Mouse (Mus musculus) spleen, adult 2 months (tissue): ENCODE results near the gene Sub1.

Experiments used
- CTCF ChIP-seq: fragments of 200-500 bp; IDR thresholded peaks from 2 replicates; pipeline ENCODE4 v1.5.1; 2011; ENCODE audit warnings: mild to moderate bottlenecking, inconsistent platforms; ENCODE audit not compliant: insufficient read depth, insufficient read length, insufficient replicate concordance; ENCODE audit errors: extremely low read depth
- POLR2A ChIP-seq: fragments of 200-500 bp; IDR thresholded peaks from 2 replicates; pipeline ENCODE4 v1.6.1; 2011; ENCODE audit warnings: low read depth, low read length, inconsistent platforms

DNA sequence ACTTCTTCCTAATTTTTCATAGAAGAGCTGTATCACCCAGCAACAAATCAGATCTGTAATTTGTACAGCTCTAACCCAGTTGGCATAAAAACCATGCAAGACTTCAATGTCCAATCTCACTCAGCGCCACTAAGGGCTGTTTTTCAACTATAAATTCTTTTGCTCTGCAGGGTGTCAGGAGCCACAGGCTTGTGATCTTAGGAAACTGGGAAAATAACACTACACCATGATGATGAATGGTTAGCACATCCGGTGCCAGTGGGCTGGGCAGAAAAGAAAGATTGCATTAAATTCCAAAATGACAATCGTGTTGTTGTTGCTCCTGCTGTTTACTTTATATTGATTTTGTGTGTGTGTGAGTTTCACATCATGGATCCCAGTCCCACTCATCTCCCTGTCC, 47.3 kb downstream of the Sub1 start:
- no peak for TF ChIP-seq POLR2A
- TF ChIP-seq CTCF, result no peak
